Mouse (Mus musculus) megakaryocyte progenitor cell, adult 5-6 weeks (primary cell): ENCODE results near the gene Itga7. TPM values are rescaled to one million over a fixed set of nuclear protein-coding genes. Genes with fewer than 3 reads are reported as not detected.

Source experiments
- ATAC-seq: replicated peaks from 2 replicates; pipeline ENCODE4 v1.8.0; 2016; ENCODE audit warnings: mild to moderate bottlenecking, moderate TSS enrichment, inconsistent platforms; ENCODE audit not compliant: poor library complexity
- total RNA-seq, 2 experiments: library from RNA; stranded (forward) in 1 of 2; stranded (reverse) in 1 of 2; fragments of 157-497, 149-512 nt in 1 of 2; fragments of 200-1000 nt in 1 of 2; gene quantifications; 2 replicates each; pipeline versions ENCODE4 v1.2.3 to v1.2.4; 2015 to 2017

The Itga7 gene
- total RNA-seq, 2 experiments from 2014 or later, result 0.15 TPM; not detected in 1

DNA sequence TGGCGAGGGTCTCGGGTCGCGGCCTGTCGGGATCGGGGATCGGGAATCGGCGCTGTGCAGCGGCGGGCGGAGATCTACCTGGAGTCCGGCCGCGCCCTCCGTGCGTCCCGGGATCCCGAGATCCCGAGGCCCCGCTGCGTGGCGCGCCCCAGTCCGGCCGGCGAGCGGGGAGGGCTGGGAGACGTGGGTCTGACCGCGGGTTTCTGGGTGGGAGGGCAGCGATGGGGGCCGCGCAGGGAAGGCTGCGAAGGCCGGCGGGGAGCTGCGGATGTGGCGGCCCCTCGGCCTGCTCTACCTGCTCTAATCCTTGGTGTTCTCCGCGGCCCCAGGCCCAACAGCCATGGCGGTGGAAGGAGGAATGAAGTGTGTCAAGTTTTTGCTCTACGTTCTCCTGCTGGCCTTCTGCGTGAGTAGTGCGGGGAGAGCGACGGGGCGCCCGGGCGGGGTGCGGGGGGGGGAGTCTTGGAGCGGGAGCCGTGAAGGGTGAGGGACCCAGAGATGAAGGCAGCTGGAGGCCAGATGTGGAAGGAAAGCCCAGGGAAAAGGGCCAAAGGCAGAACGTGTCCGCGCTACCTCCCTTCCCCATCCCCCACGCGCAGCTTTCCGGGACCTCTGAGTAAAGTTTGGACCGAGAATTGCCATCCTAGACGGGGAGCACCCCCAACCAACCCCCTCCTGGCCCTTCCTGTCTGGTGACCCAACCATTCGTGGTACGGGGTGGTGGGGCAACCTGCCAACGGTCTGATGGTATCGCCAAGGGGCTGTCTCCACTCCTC, 23.4 kb upstream of the Itga7 start:
- peak; percentile 29 for ATAC-seq

DNA sequence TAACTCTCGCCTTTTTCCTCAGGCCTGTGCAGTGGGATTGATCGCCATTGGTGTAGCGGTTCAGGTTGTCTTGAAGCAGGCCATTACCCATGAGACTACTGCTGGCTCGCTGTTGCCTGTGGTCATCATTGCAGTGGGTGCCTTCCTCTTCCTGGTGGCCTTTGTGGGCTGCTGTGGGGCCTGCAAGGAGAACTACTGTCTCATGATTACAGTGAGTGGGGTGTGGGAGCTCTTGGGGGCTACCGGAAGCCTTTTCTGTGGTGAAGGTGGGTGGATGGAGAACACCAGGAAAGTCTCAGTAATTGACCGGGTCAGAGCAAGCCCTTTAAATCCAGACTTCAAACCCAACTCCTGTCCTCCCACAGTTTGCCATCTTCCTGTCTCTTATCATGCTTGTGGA, 22.2 kb upstream of the Itga7 start:
- peak; percentile 30 for ATAC-seq

DNA sequence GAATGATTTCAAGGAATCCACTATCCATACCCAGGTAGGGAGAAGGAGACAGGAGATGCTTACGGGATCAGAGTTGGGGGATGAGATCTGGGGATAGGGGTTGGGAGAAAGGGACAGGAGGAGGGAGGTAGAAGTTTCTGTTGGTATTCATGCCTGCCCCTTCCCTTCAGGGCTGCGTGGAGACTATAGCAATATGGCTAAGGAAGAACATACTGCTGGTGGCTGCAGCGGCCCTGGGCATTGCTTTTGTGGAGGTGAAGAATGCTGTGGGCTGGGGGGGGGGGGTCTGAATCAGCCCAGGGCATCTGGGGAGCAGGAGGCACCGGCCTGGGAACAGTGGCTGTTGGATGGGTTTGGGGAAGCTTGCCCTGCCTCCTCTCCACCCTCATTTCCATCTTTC, 21.4 kb upstream of the Itga7 start:
- ATAC-seq, result no peak

GRCm38 (mm10) chr10:128912791-128913190, 20.8 kb upstream of the Itga7 start:
- no peak for ATAC-seq

GRCm38 (mm10) chr10:128913219-128913618, 20.4 kb upstream of the Itga7 start:
- peak; percentile 67 for ATAC-seq

DNA sequence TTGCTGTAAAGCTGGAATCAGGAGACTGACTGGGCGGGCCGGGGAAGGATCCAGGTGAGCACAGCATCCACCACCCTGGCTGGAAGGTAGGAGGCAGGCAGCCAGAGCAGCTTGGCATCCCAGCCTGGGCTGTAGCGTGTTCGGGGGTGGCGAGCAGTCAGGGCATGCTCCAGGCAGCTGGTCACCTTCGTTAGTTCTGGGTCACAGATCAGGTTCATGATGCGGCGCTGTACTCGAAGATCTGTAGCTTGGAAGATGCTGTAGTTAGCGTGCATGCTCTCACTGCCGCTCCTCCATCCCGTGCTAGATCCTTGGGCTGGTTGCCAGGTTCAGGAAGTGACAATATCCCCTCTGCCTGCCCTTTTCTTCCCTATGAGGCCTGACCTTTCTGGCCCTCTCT, 19.9 kb upstream of the Itga7 start:
- no peak for ATAC-seq

DNA sequence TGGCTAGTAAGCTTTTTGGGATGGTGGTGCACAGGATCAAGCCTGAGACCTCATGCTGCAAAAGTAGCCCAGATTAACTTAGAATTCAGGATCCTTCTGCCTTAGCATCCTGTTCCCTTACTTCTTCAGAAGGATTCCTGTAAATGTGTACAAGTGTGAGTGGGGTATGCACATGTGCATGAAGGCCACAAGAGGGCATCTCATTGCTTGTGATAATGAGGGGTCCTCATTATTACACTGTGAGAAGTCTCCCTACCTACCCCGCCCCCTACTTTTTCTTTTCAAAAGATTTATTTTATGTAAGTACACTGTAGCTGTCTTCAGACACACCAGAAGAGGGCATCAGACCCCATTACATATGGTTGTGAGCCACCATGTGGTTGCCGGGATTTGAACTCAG, 18.1 kb upstream of the Itga7 start:
- no peak for ATAC-seq

DNA sequence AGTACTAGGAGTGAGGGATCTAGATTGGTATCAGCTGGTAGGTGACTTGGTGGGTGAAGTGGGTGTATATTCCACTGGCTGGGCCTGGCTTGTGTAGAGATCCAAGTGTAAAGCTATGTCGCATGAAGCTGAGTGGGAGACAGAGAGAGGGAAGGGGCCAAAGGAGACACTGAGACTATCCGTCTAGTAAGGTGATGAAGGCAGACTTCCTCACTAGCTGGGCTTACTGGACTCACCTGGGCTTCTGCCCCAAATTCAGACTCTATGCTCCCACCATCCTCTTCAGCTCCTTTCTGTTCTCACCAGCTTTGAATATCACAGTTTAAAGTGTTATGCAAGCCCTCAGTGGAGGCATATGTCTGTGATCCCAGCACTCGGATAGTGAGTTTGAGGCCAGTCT, 17.0 kb upstream of the Itga7 start:
- ATAC-seq, result no peak

GRCm38 (mm10) chr10:128917400-128917799, 16.2 kb upstream of the Itga7 start:
- no peak for ATAC-seq

DNA sequence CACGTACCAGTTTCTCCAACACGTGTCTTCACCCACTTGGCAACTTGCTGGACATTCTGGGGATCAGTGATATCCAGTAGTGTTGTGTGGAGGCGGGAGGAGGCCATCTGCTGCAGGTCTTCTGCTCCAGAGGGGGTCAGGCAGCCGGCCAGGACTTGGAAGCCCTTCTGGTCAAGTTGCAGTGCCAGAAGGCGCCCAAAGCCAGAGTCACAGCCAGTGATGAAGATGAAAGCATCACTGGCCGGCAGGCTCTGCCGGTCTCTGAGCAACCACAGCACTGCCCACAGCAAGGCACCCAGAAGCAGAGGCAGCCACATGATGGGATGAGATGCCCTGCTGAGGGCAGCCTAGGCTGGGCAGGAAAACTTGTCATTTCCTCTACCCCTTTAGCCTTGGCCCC, 15.4 kb upstream of the Itga7 start:
- no peak for ATAC-seq

DNA sequence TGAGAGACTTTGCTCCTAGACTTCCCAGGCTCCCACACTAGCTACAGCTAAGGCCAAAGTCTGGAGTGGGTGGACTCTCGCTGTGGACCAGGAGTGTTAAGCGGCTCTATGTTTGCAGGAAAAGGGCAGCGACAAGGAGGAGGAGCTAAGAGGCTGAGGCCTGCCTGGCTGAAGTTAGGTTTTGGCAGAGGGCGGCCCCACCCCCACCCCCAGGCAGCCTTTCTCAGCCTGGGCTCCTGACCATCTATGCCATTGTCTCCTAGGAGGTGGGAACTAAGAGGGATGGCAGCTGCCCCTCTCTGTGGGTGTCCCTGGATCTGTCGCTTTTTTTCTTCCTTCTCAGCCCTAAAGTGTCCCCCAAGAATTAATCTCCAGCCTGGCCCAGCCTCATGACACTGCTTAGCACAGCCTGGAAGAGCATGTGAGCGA, 14.4 kb upstream of the Itga7 start:
- no peak for ATAC-seq

DNA sequence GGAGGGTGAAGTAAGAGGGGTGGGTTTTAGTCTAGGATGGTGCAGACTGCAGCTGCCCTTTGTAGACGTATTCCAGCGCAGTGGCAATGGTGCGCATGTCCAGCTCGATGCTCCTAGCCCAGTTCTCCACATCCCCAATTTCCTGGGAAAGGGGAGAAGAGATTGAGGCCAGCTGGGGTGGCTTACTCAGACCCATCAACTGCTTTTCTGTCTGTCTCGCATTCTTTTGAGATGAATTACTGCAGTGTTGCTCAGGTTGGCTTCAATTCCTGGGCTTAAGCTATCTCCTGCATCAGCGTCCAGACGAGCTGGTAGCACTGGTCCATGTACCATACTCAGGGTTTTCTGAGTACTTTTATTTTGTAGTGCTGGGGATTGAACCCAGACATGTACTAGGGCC, 13.7 kb upstream of the Itga7 start:
- ATAC-seq, result no peak

DNA sequence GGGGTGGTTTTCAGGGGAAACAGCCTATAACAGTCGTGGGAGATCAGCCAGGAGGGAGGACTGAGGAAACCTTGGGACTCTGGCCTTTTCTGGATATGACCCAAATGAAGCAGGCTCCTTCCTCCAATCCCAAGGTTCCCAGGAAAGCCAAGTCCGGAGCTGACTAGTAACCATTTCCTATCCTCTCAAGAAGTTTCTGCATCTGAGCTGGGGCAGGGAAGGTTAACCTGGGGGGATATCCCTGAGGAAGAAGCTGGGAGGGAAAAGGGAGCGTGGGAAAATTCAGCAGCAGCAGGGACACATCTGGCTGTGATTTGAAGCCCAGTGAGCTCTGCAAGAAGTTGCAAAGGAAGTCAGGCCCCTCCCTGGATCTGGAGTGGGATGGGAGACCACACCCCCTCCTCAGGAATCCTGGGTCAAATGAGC, 12.9 kb upstream of the Itga7 start:
- ATAC-seq, result no peak

- ATAC-seq, result no peak
Measured at GRCm38 (mm10) chr10:128921251-128921650, 12.4 kb upstream of the Itga7 start.

GRCm38 (mm10) chr10:128921883-128922821, 11.5 kb upstream of the Itga7 start:
- ATAC-seq, result no peak

DNA sequence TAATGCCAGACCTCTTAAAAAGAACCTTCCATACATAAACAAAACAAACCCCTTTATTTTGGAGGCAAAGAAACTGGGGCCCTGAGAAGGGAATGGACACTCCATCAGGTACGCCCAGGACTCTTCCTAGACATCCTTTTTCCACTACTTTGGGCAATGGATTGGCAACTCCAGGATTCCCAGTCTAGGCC, 10.9 kb upstream of the Itga7 start, which contains the start of gene Rdh5:
TSS of gene Rdh5 (minus strand) at position 67 of the 191 bp plus-strand sequence.
- ATAC-seq, result no peak

DNA sequence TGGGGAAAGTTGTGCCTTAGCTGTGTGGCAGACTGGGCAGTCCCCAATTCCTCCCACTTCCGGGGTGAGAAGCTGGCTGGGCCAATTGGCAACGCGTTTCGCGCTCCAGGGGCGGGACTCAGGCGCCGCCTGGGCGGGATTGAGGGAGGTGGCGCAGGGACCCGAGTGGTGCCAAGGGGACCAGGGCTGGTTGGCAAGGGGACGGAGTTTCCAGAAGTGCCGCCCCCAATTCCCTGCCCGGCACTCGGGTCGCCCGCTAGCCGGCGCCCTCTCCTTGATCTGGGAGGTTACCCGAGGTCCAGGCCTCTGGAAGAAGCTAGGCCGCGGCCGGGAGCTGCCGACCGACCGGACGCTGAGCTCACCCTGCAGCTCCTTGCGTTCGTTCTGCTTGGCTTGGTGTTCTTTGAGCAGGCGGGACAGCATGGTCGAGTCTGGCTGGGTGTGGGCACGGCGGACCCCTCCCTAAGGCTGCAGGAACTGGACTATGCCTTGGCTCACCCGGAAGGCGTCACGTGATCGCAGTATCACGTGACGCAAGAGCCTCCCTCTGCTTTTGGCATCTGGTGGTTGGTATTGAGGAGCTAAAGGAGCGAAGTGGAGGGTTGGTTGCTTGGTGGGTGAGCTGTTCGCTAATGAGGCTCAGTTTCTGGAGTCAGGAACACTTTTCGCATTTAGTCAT, 10.5 kb upstream of the Itga7 start:
- peak; percentile 93 for ATAC-seq

DNA sequence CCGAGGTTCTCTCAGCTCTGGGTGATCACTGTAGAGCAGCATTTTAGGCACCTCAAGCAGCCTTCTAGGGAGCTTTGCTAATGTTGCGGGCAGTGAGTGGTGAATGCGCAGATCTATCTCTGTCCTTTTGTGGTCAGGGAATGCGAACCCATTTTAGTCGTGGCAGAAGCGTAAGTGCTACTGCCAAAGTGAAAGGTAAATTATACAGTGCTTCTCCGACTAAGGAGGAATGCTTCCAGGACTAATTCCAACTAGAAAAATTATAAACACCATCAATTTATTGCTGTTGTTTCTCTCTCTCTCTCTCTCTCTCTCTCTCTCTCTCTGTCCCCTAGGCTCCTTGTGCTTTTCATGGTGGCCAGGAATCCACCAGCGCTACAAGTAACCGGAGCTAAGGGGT, 9.7 kb upstream of the Itga7 start, which contains the start of gene Bloc1s1:
TSS of gene Bloc1s1 (minus strand) at position 101 of the 400 bp plus-strand sequence.
- peak; percentile 5; the same call in 1 of the 2 replicates for ATAC-seq

- no peak for ATAC-seq
Measured at GRCm38 (mm10) chr10:128928356-128928755, 5.3 kb upstream of the Itga7 start.

DNA sequence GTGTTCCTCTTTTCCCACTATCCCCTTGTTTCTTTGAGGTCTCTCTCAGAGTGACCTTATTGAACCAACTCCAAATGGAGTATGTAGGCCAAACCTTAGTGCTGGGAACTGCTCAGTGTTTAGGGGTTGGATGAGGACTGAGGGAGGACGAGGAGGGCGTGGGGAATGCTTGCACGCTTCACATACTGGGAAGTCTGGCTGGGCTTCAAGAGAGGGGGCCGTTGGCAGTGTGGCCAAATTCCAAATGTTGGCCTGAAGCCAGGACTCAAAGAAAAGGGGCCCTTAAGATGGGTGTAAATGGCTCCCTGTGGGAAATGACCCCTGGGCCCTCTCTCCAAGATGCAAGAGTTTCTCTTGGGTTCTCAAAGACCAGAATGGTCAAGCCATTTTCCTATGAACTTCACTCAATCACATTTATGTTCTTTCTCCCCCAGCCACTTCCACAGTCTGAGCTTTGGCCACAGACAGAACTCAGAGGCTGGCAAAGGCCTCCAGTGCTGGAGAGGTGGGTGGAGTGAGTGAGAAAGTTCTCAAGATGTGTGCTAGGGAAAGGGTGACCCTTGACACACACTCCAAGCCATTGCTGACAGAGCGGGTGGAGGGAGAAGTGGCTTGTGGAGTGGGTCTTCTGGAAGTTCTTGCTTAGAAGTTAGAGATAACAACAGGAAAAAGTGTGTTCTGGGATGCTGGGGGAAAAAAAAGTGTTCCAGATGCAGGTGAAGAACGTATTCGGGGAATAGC, 3.8 kb upstream of the Itga7 start:
- no peak for ATAC-seq

GRCm38 (mm10) chr10:128931441-128931840, 2.2 kb upstream of the Itga7 start:
- ATAC-seq, result no peak
